Mouse (Mus musculus) brain, embryonic 18.5 days (tissue): Measurements from ENCODE around the gene Ddah1.
"Not testable (repeated sequence)": the region's sequence is repeated elsewhere in the genome, so short reads cannot be mapped to it uniquely, and the experiment has no call there.

Experiments used
- DNase-seq: peaks from one replicate; pipeline ENCODE4 v3.0.0-alpha.2; 2012; ENCODE audit warnings: low read depth, low spot score

The Ddah1 gene

DNA sequence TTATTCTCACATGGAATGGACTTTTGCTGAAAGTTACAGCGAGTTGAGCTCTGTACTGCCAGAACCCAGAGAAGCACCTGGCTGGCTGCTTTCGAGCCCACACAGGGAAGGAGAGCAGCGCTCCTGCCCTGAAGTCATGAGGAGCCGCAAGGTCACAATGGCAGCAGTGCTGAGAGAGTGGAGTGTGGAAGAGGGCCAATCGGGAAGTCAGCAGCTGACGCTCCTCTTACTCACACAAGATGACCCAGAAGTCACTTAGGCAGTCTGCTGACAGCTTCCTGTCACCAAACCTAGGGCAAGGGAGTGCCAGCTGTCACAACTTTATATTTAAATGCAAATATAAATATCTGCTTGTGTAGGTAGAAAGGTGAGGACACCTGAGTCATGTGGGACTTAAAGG is 154.8 kb downstream of the Ddah1 start:
- no peak for DNase-seq

DNA sequence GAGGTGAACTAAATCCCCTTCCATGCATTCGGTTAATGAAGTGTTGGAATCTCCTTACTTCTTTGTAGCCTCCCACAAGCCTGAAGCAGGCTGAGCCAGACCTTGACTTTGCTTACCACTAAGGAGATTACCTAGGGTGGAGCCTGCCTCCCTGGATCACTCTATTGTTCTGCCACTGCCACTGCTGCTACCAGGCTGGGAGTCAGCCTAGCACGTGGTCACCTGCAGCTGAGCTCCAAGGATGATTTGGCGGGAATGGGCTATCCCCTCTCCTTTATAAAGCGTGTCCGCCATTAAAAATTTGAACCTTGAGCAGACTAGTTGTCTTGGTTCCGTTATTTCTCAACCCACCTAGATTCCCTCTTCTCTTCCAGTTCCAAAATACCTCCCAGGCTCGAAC is 155.5 kb downstream of the Ddah1 start:
- not testable (repeated sequence) for DNase-seq

DNA sequence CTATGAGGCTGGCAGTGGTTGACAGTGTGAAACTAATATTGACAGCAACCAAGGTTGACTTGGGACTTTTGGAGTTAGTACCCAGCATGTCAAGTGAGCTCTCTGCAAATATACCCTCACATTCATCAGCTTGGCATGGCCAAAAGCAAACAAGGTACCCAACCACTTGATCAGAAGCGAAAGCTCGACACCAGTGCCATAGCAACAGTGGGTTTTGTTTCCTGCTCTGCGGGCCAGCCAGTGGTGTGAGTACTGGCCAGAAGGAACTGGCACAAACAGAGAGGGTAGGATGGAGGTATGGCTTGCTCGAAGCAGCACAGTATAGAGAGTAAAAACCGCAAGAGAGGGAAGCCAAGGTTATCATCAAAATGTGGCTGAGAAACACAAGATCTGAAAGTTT is 157.9 kb downstream of the Ddah1 start:
- DNase-seq: no peak

DNA sequence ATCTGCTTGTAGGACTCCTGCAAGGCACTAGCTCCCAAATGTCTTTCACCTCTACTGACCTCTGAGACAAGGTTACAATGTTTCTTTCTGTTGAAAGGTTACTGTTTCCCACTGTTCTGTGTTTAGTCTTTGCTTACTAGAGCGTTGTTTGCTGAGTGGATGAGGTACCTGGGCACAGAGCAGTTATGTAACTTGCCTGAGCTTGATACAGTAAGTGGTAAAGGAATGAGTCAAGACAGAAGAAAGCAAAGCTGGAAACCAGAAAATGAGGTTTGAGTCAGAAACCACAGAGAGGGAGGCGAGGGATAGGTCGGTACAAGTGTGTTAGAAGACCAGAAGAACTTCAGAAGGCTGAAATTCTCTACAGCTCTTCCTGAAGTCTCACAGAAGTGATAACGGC is 158.4 kb downstream of the Ddah1 start:
- DNase-seq: no peak

DNA sequence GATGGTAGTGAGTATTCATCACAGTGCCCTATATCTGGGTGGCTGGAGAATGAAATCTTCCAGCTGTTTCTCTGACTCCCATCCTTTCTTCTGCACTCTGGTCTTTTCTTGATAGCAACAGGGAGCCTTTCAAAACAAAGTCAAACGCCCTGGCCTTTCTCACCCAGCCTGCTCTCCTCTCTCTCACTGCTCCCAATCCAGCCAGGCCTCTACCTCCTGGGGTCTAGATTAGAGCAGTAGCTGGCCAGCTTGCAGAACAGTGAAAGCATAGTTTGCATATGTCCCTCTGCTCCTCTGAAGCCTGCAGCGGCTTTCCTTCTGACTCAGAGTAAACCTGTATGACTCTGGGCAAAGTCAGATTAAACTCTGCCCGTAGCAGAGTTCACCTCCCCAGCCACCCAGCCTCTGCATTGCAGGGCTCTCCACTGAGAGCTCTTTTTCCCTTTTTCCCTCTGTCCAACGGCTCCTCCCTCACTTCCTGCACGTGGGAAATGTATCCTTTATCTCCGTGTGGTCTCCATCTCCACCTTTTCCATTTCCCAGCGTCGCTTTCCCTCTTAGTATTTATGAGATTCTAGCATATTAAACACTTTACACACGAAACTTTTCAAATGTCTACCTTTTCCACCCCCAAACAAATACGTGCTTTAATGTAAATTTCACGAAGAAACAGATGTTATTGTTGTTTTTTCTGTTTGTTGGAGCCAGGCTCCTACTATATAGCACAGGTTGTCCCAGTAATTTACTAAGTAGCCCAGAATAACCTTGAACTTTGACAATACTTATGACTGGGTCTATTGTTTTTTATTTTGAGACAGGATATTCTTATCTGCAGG is 163.8 kb downstream of the Ddah1 start, which contains the start of gene Bcl10:
Bcl10 (plus strand) TSS at position 786 of the 836 bp plus-strand sequence.
- DNase-seq: no peak

DNA sequence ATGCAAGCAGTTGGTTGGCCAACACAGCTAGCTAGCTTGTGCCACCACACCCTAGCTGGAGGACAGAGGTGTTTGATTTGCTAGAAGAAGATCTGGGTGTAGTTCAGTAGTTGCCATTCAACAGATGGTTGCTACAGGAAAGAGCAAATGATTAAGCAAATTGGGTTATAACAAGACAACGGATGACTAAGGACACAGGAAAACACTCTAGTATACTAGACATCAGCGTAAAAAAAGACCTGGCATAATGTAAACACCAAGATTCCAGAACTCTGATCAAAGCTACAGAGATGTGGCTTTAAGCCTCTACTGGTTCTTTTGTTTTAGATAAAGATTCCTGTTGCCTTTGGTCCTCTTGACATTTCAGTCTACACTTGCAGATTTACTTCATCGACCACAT is 164.5 kb downstream of the Ddah1 start:
- DNase-seq: no peak

DNA sequence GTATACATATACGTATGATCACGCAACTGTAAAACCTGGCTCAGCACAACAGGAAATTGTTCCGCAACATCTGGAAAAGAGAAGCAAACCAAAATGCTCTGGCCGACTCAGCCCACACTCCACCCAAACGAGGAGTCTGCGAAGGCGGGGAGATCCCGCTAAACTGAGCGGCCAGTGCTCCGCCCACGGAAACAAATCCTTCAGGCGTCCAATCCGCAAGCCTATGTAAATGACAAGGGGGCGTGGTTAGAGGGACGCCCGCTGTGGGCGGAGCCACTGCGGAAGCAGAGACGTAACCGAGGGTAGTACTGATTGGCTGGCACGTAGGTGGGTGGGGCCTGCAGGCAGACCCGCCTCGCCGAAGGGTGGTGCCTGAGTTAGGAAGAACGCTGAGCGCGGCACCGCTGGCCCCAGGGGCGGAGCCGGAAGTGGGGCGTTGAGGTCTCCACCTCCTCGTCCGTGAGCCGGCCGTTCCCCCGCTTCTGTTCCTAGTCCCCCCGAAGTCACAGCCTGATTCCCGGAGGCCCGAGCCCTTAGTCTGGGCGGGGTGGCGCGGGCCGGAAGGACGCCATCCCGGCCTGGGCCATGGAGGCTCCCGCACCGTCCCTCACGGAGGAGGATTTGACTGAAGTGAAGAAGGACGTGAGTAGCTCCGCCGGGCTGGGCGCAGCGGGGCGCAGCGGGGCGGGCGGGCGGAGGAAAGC is 165.6 kb downstream of the Ddah1 start:
- peak; percentile 98 for DNase-seq

DNA sequence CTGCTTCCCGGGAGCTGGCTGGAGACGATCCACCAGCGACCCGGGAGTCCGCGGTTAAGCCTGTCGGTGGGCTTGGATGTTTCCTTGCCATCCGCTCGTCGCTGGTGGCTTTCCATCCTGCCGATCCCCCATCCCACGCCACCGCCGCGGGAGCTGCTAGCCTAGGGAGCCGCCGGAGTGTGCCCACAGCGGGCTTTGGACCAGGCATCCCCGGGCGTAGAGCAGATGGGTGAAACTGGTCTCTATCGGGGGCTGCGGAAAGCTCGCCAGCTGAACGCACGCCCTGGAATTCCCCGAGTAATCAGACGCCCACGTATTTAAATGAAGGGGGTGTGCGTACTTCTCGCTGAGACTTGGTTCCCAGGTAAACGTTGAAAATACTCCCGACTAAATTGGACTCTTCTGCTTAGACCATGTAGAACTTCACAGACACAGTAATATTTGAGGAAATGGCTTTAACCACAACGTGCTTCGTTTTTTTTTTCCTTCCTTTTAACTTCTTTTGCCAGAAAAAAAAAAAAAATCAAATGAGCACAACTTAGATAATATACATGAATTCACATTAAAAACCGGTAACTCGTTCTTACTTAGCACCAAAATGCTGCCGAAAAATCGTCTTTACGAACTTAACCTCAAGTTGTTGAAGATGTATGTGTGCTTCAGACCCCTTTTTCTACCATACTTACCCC is 166.3 kb downstream of the Ddah1 start:
- no peak for DNase-seq

DNA sequence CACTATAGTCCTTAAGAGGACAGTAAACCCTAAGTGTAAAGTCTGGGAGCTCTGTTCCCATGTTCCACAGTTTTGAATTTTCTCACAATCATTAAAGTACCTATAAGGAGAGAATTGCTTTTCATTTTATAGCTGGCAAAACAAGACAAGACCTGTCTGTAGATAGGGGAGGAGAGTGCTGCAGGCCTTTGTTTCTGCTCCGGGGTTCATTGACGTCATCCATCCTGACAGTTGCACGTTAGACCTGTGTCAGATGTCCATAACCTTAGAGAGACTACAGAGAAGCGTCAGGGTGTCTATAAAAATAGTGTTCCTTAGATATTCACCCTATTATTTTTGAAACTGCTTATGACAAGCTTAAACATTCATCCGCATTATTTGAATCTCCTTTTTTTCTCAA is 167.0 kb downstream of the Ddah1 start:
- no peak for DNase-seq

DNA sequence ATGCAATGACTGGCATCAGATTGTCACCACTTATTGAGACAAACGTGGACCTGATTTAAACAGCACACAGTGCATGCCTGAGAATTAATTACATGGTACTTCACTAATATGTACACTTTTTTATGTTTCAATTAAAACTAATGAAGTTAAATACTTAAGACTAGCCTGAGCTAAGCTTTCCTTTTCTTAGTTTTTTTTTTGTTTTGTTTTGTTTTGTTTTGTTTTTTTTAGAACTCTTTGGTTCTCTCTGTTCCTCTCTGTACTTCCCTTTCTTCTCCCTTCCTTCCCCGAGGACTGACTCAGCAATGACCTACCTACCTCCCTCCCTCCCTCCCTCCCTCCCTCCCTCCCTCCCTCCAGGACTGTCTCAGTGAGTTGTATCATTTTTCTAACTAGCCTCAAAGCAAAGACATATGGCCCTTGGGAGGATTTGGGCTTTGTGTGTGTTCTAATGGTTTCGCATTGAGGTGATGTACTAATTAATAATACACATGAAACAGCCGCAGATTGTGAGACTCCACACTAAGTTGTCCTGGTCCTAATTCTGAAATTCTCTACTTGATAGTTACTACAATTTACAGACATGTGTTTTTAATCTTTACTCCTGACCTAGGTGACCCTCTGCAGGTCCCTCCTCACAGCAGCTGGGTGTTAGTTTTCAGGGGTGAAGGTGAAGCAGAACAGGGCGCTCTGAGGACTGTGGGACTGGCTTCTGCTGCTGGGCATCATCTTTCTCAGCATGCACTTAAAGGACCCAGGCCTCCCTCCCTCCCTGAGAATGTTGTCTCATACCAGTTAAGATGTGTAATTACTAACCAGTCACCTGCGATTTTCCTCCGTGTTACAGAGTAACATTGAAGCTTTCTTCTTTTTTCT is 171.3 kb downstream of the Ddah1 start:
- DNase-seq: no peak

DNA sequence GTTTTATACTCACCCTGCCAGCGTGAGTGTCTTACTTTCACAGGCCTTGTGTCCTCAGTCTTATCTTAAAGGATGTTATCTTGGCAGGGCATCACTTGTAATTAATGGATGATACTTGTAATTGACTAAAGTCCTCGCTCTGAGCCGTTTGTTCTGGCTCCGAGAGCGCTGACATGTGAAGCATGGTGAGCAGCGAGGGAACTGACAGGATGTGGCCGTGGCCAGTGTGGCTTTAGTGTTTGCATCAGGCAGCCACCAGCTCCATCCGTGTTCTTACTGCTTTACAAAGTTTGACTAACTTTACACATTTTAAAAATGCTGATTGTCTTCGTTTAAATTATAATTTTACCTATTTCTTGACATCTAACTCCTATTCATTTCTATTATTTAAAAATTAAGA is 175.4 kb downstream of the Ddah1 start:
- no peak for DNase-seq

DNA sequence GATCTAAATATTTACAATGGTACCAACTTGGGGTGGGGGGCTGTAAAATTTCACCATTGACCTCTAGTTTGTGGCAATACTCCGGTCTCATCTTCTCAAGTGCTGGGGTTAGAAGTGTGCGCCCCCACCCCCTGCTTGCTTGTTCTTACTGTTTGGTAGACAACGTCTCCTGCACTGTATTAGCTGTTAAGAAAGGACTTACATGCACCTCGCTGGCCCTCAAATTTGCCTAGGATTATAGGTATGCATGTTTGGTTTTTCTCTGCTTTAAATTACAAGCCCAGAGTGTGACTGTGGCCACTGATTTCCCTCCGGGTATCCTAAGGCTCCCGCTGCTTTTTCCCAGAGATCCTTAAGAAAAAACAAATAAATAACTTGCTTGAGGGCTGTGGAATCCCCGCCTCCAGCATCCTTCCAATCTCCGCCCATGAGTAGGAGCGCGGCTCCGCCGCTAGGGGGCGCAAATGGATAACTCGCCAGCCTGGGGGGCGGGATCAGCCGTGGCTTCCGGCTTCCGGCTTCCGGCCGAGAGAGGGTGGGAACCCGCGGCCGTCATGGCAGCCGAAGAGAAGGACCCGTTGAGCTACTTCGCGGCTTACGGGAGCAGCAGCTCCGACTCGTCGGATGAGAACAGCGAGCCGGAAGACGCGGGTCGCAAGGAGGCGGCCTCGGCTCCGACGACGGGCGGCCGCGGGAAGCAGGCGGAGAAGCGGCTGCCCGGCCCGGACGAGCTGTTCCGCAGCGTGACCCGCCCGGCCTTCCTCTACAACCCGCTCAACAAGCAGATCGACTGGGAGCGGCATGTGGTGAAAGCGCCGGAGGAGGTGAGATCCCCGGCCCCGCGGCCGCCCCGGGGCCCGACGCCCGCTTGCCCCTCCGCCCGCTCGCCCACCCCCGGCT is 179.3 kb downstream of the Ddah1 start, which contains the start of gene 2410004B18Rik:
2410004B18Rik (plus strand) TSS at position 510 of the 900 bp plus-strand sequence.
- peak; percentile 75 for DNase-seq

DNA sequence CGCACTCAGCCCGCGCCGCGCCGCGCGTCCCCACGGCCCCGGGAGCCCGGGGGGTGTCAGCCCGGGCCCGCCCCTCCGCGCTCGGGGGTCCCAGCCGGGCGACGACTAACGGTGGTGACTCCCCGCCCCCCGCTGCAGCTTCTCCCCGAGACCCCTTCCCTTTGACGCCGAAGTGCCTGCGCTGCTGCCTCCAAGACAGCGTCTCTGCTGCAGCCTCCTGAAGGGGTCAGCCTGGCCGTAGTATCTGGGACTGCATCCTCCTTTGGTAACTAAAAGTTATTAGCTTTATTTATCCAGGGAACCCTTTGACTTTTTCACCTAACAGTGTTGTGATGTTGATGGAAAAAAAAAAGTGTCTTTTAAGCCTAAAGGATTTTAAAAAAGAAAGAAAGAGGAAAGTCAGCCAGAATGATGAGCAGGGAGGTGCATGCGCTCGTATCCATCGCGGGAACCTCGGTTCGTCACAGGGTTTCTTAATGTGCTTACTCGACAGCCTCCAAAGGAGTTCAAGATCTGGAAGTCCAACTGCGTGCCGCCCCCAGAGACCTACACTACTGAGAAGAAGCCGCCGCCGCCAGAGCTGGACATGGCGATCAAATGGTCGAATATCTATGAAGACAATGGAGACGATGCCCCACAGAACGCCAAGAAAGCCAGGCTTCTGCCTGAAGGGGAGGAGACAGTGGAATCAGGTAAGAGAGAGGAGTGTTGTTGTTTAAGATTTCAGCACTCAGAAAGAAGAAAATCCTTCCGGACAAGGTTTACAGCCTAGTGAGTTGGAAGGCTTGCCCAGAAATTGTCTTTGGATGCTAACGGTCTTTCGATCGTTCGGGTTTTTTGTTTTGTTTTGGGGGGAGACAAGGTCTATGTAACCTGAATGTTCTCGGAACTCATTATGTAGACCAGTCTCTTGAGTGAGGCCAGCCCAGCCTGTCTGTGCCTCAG is 180.2 kb downstream of the Ddah1 start:
- DNase-seq: no peak

DNA sequence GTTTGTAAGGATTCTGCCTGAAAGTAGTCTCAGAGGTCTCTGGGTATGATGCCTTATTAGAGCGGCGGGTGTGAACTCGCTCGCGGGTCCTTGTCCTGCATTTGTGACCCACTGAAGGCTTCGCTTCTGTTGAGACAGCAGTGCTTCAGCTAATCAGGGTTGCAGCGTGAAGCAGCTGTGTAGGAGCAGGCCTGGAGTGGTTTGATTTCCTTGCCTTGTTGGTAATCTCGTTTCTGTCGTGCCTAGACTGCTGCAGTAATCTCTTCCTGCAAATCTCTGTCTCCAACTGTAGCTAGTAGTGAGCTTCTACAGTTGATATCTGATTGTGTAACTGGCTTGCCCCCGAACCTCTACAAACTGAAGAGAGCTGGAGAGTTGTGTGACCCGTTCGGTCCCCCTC is 180.9 kb downstream of the Ddah1 start:
- DNase-seq: no peak

DNA sequence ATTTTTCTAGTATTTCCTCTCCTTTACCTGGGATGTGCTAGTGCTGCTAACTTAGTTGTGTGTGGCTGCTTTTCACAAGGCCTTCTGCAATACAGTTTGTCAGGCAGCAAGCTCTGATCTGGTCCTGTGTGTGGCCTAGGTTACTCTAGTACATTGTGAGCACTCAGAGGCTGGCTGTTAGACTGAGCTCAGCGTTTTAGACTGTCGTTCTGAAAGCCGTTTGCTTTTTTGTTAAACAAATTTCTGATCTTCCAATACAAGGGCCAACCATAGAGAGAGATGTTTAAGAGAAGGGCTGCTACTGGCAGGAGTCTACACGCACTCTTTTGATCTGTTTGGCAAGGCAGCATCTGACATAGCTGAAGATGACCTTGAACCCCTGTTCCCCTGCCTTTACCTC is 181.5 kb downstream of the Ddah1 start:
- no peak for DNase-seq

DNA sequence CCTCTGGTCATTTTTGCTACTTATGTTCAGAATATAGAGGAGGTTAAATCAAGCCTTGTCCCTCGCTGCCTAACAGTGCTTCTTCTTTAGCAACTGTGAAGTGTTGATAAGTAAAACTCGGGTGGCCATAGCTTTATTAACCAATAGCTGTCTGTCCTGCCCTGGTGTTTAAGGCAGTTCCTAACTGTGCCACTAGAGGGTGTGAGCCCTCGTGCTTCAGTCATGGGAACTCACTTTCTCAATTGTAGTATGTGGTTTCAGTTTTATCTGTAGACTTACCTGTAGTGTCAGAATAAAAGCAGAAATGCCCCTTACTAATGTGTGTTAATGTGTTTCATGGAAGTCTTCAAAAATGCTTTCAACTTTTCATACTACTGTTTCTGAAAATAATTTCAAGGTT is 183.5 kb downstream of the Ddah1 start:
- DNase-seq: no peak
